Mouse (Mus musculus) liver, postnatal 0 days (tissue): ENCODE results near the gene Creg2.

Source experiments
- CTCF ChIP-seq: sonication (generic); IDR thresholded peaks from 2 replicates; pipeline ENCODE4 v1.5.1; 2016; ENCODE audit warnings: antibody characterized with exemption, low read depth
- EP300 ChIP-seq: IDR thresholded peaks from 2 replicates; pipeline ENCODE4 v1.6.1; 2016; ENCODE audit warnings: antibody characterized with exemption, low read depth, mild to moderate bottlenecking

- no peak for TF ChIP-seq CTCF
- TF ChIP-seq EP300 = no peak
Observed at GRCm38 (mm10) chr1:39577253-39577705, 74.0 kb downstream of the Creg2 start, which contains the start of gene Rnf149.
